Mouse (Mus musculus): ENCODE results near the gene Tnp1.

Gene Tnp1

GRCm38 (mm10) chr1:73006847-73007246 is 8.9 kb downstream of the Tnp1 start:
- DNase-seq (ENCODE audit: low read depth, low spot score) = no peak

- DNase-seq (ENCODE audit: low read depth, low spot score) = no peak
Observed at GRCm38 (mm10) chr1:73004890-73005289, 10.8 kb downstream of the Tnp1 start.

DNA sequence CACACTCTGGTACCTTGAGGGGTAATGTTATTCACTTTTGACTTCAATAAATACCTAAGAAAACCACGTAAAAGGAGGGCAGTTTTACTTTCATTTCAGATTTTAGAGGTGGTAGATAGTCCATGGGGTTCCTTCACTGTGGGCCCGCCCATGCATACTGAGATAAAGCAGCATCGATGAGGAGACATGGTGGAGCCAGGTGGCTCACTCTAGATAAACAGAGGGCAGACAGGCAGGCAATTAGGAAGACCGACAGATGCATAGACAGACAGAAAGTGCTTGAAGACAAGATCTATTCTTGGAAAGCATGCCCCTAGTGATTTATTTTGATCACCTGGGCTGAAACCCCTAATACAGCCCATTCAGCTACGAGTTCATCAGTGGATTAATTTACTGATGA is 13.1 kb downstream of the Tnp1 start:
- no peak for DNase-seq (ENCODE audit: low read depth, low spot score)

- DNase-seq (ENCODE audit: low read depth, low spot score) = no peak
Observed at GRCm38 (mm10) chr1:73001961-73002360, 13.7 kb downstream of the Tnp1 start.

GRCm38 (mm10) chr1:72994751-72995528 is 20.8 kb downstream of the Tnp1 start:
- DNase-seq (ENCODE audit: low read depth, low spot score) = no peak

GRCm38 (mm10) chr1:72992944-72993464 is 22.7 kb downstream of the Tnp1 start:
- no peak for DNase-seq (ENCODE audit: low read depth, low spot score)

DNA sequence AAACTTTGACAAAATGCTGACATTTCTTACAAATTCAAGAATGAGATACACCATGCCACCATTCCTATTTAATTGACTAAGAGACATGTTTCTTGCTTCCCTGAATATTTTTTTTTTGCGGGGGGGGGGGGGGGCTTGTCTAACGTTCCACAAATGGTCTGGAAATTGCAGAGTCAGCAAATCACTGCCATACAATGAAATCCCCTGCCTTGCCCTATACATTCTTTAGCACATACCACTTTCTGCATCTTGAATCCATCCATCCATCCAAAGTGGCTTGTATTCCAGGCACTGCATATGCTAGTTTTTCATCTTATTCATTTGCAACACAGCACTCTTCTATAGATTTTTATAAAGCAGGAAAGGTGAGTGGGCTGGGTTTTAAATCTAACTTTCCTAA is 23.5 kb downstream of the Tnp1 start:
- DNase-seq (ENCODE audit: low read depth, low spot score) = no peak

DNA sequence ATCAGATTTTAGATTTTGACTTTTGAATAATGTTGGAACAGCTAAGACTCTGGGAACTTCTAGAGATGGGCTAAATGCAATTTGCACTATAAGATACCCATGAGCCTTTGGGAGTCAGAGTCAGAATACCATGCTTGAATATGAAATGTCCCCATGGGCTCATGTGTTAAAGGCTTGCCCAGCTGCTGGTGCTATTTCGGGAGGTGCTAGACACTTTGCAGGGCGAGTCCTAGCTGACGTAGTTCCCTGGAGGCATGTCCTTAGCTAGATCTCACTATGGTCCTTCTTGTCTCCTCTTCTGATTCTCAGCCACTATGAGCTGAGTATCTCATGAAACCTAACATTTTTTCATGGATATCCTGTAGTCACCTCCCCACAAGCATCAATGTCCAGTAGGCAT is 26.8 kb downstream of the Tnp1 start:
- DNase-seq (ENCODE audit: low read depth, low spot score) = no peak

DNA sequence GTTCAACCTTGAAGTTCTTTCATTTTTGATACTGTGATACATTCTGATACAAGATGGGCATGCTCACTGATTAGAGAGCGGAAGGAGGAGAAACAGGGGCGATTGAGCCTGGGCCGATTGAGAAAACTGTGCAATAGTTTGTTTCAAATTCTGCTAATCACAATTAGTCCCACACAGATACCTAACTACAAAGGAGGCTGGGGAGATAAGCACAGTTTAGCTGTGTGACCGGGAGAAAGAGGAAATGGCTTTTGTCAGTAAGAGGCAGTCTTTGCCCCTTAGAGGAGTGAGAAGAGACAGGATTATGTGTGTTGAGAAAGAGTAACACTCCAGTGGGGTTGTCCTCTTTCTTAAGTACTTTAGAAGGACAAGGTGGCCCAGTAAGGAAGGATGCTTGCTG is 29.0 kb downstream of the Tnp1 start:
- no peak for DNase-seq (ENCODE audit: low read depth, low spot score)

- no peak for DNase-seq (ENCODE audit: low read depth, low spot score)
Observed at GRCm38 (mm10) chr1:72978956-72979355, 36.8 kb downstream of the Tnp1 start.

DNA sequence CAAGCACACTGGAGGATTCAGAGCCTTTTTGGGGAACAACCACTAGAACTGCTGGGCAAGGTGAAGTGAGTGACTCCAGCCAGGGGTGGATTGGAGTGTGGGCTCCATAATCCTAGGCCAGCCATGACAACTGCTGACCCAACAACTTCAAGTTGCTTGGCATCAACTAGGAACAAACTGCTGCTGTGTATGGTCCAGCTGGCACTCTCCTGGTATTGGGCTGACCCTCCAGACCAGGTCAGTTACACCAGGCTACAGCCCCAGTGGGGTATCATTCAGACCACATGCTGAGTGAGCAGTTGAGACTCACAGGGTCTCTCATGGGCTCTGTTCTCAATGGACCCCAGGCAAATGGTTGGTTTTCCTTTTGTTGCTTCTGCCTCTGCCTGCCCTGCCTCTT is 41.5 kb downstream of the Tnp1 start:
- no peak for DNase-seq (ENCODE audit: low read depth, low spot score)

DNA sequence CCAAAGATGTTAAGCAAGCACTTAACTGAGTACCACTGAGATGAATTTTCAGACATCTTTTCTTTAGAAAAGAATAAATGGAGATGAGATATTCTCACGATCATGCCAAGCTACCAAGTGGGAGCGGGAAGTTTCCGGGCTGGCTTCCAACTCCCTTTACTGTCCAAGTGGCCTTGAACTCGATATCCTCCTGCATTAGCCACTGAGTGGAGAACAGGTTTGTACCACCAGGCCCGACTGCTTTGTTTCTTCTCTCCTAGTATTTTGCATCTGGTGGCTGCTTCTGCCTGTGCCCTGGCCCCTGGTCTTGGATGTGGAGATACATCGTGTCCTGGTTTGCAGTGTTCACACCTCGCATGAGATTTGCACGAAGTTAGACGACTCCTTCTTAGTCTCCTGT is 45.2 kb downstream of the Tnp1 start:
- no peak for DNase-seq (ENCODE audit: low read depth, low spot score)

GRCm38 (mm10) chr1:72969113-72969812 is 46.4 kb downstream of the Tnp1 start:
- DNase-seq (ENCODE audit: low read depth, low spot score) = peak; percentile 8

DNA sequence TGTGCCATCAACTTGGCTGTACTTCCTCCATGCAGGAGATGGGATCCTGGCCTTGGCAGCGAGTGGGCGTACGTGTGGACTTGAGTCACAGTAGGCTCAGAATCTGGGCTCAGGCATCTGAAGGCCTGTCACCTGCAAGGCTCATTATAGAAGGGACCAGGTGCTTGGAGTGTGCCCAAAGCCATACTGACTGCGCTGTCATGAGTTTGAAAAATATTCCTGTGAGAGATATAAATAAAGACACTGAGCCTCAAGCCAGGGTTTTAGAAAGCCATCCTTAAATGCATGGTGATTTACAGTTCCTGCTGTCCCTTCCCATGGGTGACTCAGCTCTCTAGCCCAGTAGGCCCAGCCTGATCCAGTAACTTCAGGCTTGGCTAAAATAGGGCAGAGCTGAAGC is 49.3 kb downstream of the Tnp1 start:
- DNase-seq (ENCODE audit: low read depth, low spot score) = no peak

Data from retina, adult 2 months (tissue).